ENCODE assay signal across 13 mouse cellular contexts in the genomic region with DNA sequence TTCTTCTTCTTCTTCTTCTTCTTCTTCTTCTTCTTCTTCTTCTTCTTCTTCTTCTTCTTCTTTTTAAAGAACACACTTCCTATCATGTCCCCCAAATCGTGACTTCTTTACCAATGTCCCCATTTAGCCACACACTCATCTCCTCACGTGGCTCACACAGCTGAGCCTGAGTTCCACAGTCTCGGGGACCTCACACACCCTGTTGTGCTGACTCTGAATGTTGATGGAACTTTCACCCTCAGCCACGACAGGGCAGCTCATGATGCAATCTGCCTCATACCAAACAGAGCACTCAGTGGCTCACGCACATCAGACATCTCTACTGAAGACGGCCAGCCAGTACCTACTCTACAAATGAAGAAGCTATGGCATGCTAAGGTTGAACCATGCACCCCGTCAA.
"Had no signal": no experiment of that assay in that cellular context is flagged by ENCODE, and none has a peak within 500 bp of the region (broad histone marks: within the 10 kb centered on the region; RNA-seq: fewer than 3 reads in every experiment).

No protein-coding gene starts in this region.

- H3K4me3 ChIP-seq: kidney, embryonic 15.5 days; limb, embryonic 13.5 days; midbrain, embryonic 10.5 days; myocyte; neural tube, embryonic 15.5 days had no signal

- H3K9me3 ChIP-seq: kidney, embryonic 15.5 days; limb, embryonic 13.5 days; midbrain, embryonic 10.5 days; neural tube, embryonic 15.5 days had no signal

- H3K27ac ChIP-seq: kidney, embryonic 15.5 days; limb, embryonic 13.5 days; liver, embryonic 14.5 days; midbrain, embryonic 10.5 days; neural tube, embryonic 15.5 days had no signal

- DNase-seq: kidney, adult 11 months; kidney, postnatal 14 days; left cerebral cortex, postnatal 4 days; midbrain, embryonic 14.5 days; right cerebral cortex, adult 18-20 months; right cerebral cortex, postnatal 25 days; thymus, postnatal 4 days had no signal

- H3K4me2 ChIP-seq: kidney, embryonic 15.5 days; limb, embryonic 13.5 days; neural tube, embryonic 15.5 days had no signal

- H3K36me3 ChIP-seq: kidney, embryonic 15.5 days; limb, embryonic 13.5 days; midbrain, embryonic 10.5 days; neural tube, embryonic 15.5 days had no signal

- H3K27me3 ChIP-seq: limb, embryonic 13.5 days; neural tube, embryonic 15.5 days had no signal

- H3K9ac ChIP-seq: kidney, embryonic 15.5 days; limb, embryonic 13.5 days; liver, embryonic 14.5 days; neural tube, embryonic 15.5 days had no signal
